Mouse (Mus musculus): ENCODE measurements around the gene Lctl. TPM values are rescaled to one million over a fixed set of nuclear protein-coding genes. Genes with fewer than 3 reads are reported as not detected.
"Not testable (repeated sequence)": the region's sequence is repeated elsewhere in the genome, so short reads cannot be mapped to it uniquely, and the experiment has no call there.

The Lctl gene
- polyA plus RNA-seq, 1 experiment: not detected

- Histone ChIP-seq H3K4me1 (ENCODE audit: control insufficient read depth, insufficient read depth, insufficient read length) (no peaks in the 10 kb centered on the region), H3K36me3 (ENCODE audit: control insufficient read depth, insufficient read depth, low read length) (no peaks in the 10 kb centered on the region), H3K27me3 (ENCODE audit: control insufficient read depth, insufficient read depth, low read length) (no peaks in the 10 kb centered on the region), H3K4me3 (ENCODE audit: extremely low read depth, insufficient read depth, insufficient read length) (no peak overlapping the region), H3K27ac (ENCODE audit: insufficient read depth, low read length) (no peak overlapping the region)
- 93% methylated on average over 3 of the region's 3 CpGs for WGBS
- no peak for DNase-seq (ENCODE audit: low read depth in 1 of 2, low spot score in 2 of 2)
- TF ChIP-seq CTCF (IDR thresholded peaks at IDR 0.05; ENCODE audit: extremely low read depth, insufficient read depth, insufficient read length, insufficient replicate concordance): no peak
- no peak for TF ChIP-seq POLR2A (IDR thresholded peaks at IDR 0.05; ENCODE audit: low read depth, low read length)
Measured at GRCm38 (mm10) chr9:64125307-64125706, 8.4 kb downstream of the Lctl start.

DNA sequence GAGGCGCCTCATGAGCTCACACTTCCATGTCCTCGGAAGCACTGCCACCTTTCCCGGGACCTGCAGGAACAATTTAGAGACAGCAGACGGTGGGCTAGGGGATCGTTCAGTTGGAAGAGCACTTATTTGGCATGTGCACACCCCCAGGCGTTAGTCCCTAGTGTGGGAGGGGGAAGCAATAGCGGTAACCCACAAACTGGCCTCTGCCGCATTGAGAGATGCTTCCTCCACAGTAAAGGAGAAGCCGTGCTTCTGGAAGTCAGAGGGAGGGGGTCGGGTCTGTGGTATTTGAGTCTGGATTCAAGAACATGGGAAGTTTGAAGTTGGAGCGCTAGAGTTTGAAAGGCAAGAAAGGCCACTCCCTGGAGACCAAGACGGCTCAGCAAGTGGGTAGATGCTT, 9.2 kb downstream of the Lctl start:
- 31% methylated on average over 12 of the region's 12 CpGs for WGBS
- no peaks in the 10 kb centered on the region for H3K4me1 ChIP-seq (ENCODE audit: control insufficient read depth, insufficient read depth, insufficient read length)

DNA sequence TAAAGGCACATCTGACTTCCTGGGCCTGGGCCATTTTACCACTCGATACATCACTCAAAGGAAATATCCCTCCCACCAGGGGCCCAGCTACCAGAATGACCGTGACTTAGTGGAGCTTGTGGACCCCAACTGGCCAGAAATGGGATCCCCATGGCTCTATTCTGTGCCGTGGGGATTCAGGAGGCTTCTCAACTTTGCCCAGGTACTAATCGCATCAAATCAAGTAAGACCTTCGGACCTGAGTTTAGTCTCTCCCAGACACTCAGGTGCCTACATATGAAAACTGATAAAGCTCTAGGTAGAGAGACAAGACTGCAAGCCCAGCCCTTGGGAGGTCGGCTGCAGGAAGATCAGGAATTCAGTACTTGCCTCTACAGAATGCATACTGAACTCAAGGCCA, 14.7 kb downstream of the Lctl start:
- 96% methylated on average over 6 of the region's 6 CpGs for WGBS
- no peak overlapping the region for H3K27ac ChIP-seq (ENCODE audit: insufficient read depth, low read length)

More for the DNA sequence above, 9.2 kb downstream of the Lctl start:
- Histone ChIP-seq H3K27ac (ENCODE audit: insufficient read depth, low read length) (no peak overlapping the region), H3K4me3 (ENCODE audit: extremely low read depth, insufficient read depth, insufficient read length) (no peak overlapping the region), H3K36me3 (ENCODE audit: control insufficient read depth, insufficient read depth, low read length) (no peaks in the 10 kb centered on the region), H3K27me3 (ENCODE audit: control insufficient read depth, insufficient read depth, low read length) (no peaks in the 10 kb centered on the region)
- DNase-seq (ENCODE audit: low read depth in 1 of 2, low spot score in 2 of 2): no peak
- TF ChIP-seq POLR2A (IDR thresholded peaks at IDR 0.05; ENCODE audit: low read depth, low read length): no peak
- no peak for TF ChIP-seq CTCF (IDR thresholded peaks at IDR 0.05; ENCODE audit: extremely low read depth, insufficient read depth, insufficient read length, insufficient replicate concordance)

GRCm38 (mm10) chr9:64138896-64139295, 21.9 kb downstream of the Lctl start:
- peak; percentile 15 to 40 for DNase-seq (ENCODE audit: low read depth in 1 of 2, low spot score in 2 of 2)
- H3K27ac ChIP-seq (ENCODE audit: insufficient read depth, low read length); H3K4me3 ChIP-seq (ENCODE audit: extremely low read depth, insufficient read depth, insufficient read length); H3K27me3 ChIP-seq (ENCODE audit: control insufficient read depth, insufficient read depth, low read length); H3K36me3 ChIP-seq (ENCODE audit: control insufficient read depth, insufficient read depth, low read length); H3K4me1 ChIP-seq (ENCODE audit: control insufficient read depth, insufficient read depth, insufficient read length): not testable (repeated sequence)
- peak; percentile 31; the same call in 1 of the 2 replicates for TF ChIP-seq CTCF (IDR thresholded peaks at IDR 0.05; ENCODE audit: extremely low read depth, insufficient read depth, insufficient read length, insufficient replicate concordance)
- WGBS: 6% methylated on average over 6 of the region's 6 CpGs

More for the DNA sequence above, 14.7 kb downstream of the Lctl start:
- no peaks in the 10 kb centered on the region for H3K4me1 ChIP-seq (ENCODE audit: control insufficient read depth, insufficient read depth, insufficient read length)
- H3K27me3 ChIP-seq (ENCODE audit: control insufficient read depth, insufficient read depth, low read length): no peaks in the 10 kb centered on the region
- no peak for TF ChIP-seq POLR2A (IDR thresholded peaks at IDR 0.05; ENCODE audit: low read depth, low read length)
- no peak for TF ChIP-seq CTCF (IDR thresholded peaks at IDR 0.05; ENCODE audit: extremely low read depth, insufficient read depth, insufficient read length, insufficient replicate concordance)
- DNase-seq (ENCODE audit: low read depth in 1 of 2, low spot score in 2 of 2): no peak
- no peaks in the 10 kb centered on the region for H3K36me3 ChIP-seq (ENCODE audit: control insufficient read depth, insufficient read depth, low read length)
- no peak overlapping the region for H3K4me3 ChIP-seq (ENCODE audit: extremely low read depth, insufficient read depth, insufficient read length)

GRCm38 (mm10) chr9:64139879-64140278, 22.9 kb downstream of the Lctl start:
- H3K27me3 ChIP-seq (ENCODE audit: control insufficient read depth, insufficient read depth, low read length): no peaks in the 10 kb centered on the region
- TF ChIP-seq POLR2A (IDR thresholded peaks at IDR 0.05; ENCODE audit: low read depth, low read length) (no peak), CTCF (IDR thresholded peaks at IDR 0.05; ENCODE audit: extremely low read depth, insufficient read depth, insufficient read length, insufficient replicate concordance) (no peak)
- WGBS: 77% methylated on average over 9 of the region's 9 CpGs
- H3K36me3 ChIP-seq (ENCODE audit: control insufficient read depth, insufficient read depth, low read length): no peaks in the 10 kb centered on the region
- H3K4me3 ChIP-seq (ENCODE audit: extremely low read depth, insufficient read depth, insufficient read length): no peak overlapping the region
- DNase-seq (ENCODE audit: low read depth in 1 of 2, low spot score in 2 of 2): no peak
- H3K4me1 ChIP-seq (ENCODE audit: control insufficient read depth, insufficient read depth, insufficient read length): no peaks in the 10 kb centered on the region
- H3K27ac ChIP-seq (ENCODE audit: insufficient read depth, low read length): no peak overlapping the region

DNA sequence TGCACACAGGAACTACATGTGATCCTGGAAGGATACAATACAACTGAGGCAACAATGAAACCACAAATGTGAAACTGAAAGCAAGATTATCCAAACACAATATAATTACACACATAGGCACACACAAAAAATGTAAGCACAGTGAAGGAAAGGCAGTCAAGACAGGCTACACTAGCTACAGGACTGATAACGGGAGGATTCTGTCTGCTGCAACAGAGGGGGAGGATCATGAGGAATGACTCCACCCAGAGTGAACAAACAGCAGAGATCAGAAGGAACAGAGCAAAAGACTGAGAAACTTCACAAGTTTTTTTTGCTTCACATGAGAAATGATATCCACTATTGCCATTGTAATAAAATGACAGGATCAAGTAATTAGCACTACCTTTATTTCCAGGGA, 39.7 kb downstream of the Lctl start:
- H3K4me3 ChIP-seq (ENCODE audit: extremely low read depth, insufficient read depth, insufficient read length): no peak overlapping the region

GRCm38 (mm10) chr9:64160471-64160870, 43.5 kb downstream of the Lctl start:
- DNase-seq (ENCODE audit: low read depth in 1 of 2, low spot score in 2 of 2): no peak
- H3K27ac ChIP-seq (ENCODE audit: insufficient read depth, low read length): no peak overlapping the region
- 95% methylated on average over 5 of the region's 5 CpGs for WGBS
- no peak overlapping the region for H3K4me3 ChIP-seq (ENCODE audit: extremely low read depth, insufficient read depth, insufficient read length)
- H3K4me1 ChIP-seq (ENCODE audit: control insufficient read depth, insufficient read depth, insufficient read length): no peaks in the 10 kb centered on the region
- TF ChIP-seq CTCF (IDR thresholded peaks at IDR 0.05; ENCODE audit: extremely low read depth, insufficient read depth, insufficient read length, insufficient replicate concordance): no peak
- no peak for TF ChIP-seq POLR2A (IDR thresholded peaks at IDR 0.05; ENCODE audit: low read depth, low read length)
- H3K27me3 ChIP-seq (ENCODE audit: control insufficient read depth, insufficient read depth, low read length): no peaks in the 10 kb centered on the region
- H3K36me3 ChIP-seq (ENCODE audit: control insufficient read depth, insufficient read depth, low read length): 0 out of 2 replicates have a peak, but pooled peaks cover 1% of the 10 kb centered on the region

More for the DNA sequence above, 39.7 kb downstream of the Lctl start:
- no peak for TF ChIP-seq CTCF (IDR thresholded peaks at IDR 0.05; ENCODE audit: extremely low read depth, insufficient read depth, insufficient read length, insufficient replicate concordance)
- no peak for TF ChIP-seq POLR2A (IDR thresholded peaks at IDR 0.05; ENCODE audit: low read depth, low read length)
- H3K27ac ChIP-seq (ENCODE audit: insufficient read depth, low read length): no peak overlapping the region
- no peak for DNase-seq (ENCODE audit: low read depth in 1 of 2, low spot score in 2 of 2)
- H3K4me1 ChIP-seq (ENCODE audit: control insufficient read depth, insufficient read depth, insufficient read length): no peaks in the 10 kb centered on the region
- 0 out of 2 replicates have a peak, but pooled peaks cover 1% of the 10 kb centered on the region for H3K36me3 ChIP-seq (ENCODE audit: control insufficient read depth, insufficient read depth, low read length)
- WGBS: 70% methylated on average over 1 of the region's 1 CpGs
- H3K27me3 ChIP-seq (ENCODE audit: control insufficient read depth, insufficient read depth, low read length): no peaks in the 10 kb centered on the region

GRCm38 (mm10) chr9:64169967-64170366, 53.0 kb downstream of the Lctl start:
- 95% methylated on average over 3 of the region's 3 CpGs for WGBS
- H3K4me1 ChIP-seq (ENCODE audit: control insufficient read depth, insufficient read depth, insufficient read length); H3K4me3 ChIP-seq (ENCODE audit: extremely low read depth, insufficient read depth, insufficient read length); H3K36me3 ChIP-seq (ENCODE audit: control insufficient read depth, insufficient read depth, low read length); DNase-seq (ENCODE audit: low read depth in 1 of 2, low spot score in 2 of 2); H3K27me3 ChIP-seq (ENCODE audit: control insufficient read depth, insufficient read depth, low read length); H3K27ac ChIP-seq (ENCODE audit: insufficient read depth, low read length): not testable (repeated sequence)
